Mouse (Mus musculus): ENCODE results near the gene Gm14418. TPM values are rescaled to one million over a fixed set of nuclear protein-coding genes. Genes with fewer than 3 reads are reported as not detected.
"Not testable (repeated sequence)": the region's sequence is repeated elsewhere in the genome, so short reads cannot be mapped to it uniquely, and the experiment has no call there.

Gm14418 gene
- 10 to 100 TPM; 29.4 to 34.4 TPM for total RNA-seq (2021)
- long read RNA-seq, experiment 1, partial matches to known transcripts: 0 of 20 reads
- long read RNA-seq, experiment 1, other reads (novel, unspliced or antisense): 16 of 20 reads
- long read RNA-seq, experiment 2, transcript Gm14418-201 (4 exons, 1,415 nt): major isoform, 9 of 28 reads
- long read RNA-seq, experiment 2, partial matches to known transcripts: 7 of 28 reads
- long read RNA-seq, experiment 2, other reads (novel, unspliced or antisense): 12 of 28 reads

DNA sequence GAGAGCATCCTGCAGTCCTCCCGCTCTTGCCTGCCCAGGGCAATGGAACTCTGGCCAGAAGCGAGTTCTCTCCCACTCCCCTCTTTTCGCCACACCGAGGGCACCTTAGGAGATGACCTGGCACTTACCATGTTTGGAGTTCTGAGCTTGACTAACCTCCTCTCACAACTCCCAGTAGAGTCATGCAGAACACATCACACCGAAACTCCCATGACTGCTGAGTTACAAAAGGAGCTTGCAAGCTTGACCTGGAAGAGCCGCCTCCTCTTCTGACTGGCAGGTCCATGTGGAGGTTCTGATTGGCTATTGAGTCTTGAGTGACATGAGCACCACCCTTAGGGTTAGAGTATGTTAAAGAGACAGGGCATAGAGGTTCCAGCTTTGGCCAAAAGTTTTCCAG, at the start of gene Gm14418:
TSS of gene Gm14418 (minus strand) at position 225 of the 400 bp plus-strand sequence.
- not testable (repeated sequence) for DNase-seq (ENCODE audit: low spot score in 2 of 2); H3K27ac ChIP-seq
- H3K4me3 ChIP-seq: 0 out of 2 replicates have a peak within 1 kb of the TSS, but pooled peaks have one; percentile 13

Other genes with a start within 250 kb of the Gm14418 start
- gene Gm14410, start 191.9 kb downstream of the Gm14418 start, total RNA-seq (2021): 10 to 100 TPM; 57.5 to 67.3 TPM
- 1 to 10 TPM; 2.3 to 2.7 TPM for gene Gm14409, start 131.3 kb downstream of the Gm14418 start, total RNA-seq (2021)
- gene Gm14412, start 74.0 kb downstream of the Gm14418 start, total RNA-seq (2021): 1 to 10 TPM; 3.1 to 3.2 TPM
- 10 to 100 TPM; 32.4 to 42.5 TPM for gene Zfp970, start 66.4 kb upstream of the Gm14418 start, total RNA-seq (2021)
- 10 to 100 TPM; 33.9 to 38.5 TPM for gene Gm14403, start 99.9 kb upstream of the Gm14418 start, total RNA-seq (2021)
- gene Gm14406, start 179.9 kb upstream of the Gm14418 start, total RNA-seq (2021): not detected

Measured in layer of hippocampus, adult 2 months (tissue).